Mouse (Mus musculus) midbrain, embryonic 12.5 days (tissue): ENCODE data around the gene AL732309.1. TPM values are rescaled to one million over a fixed set of nuclear protein-coding genes. Genes with fewer than 3 reads are reported as not detected.

Experiments
- ATAC-seq: fragments of 200-750 bp; cut with Nextera tagmentation; 2 replicates; pipeline ENCODE4 v1.8.0; 2017; ENCODE audit warnings: low read depth, moderate TSS enrichment, moderate library complexity; ENCODE audit not compliant: low FRiP score
- H3K27ac ChIP-seq: fragments of 300-500 bp; sonication (generic); replicated peaks from 2 replicates; pipeline ENCODE4 v1.5.1; 2016; ENCODE audit warnings: mild to moderate bottlenecking
- H3K27me3 ChIP-seq: fragments of 300-500 bp; sonication (generic); 2 replicates; pipeline ENCODE4 v1.6.1; 2016; ENCODE audit warnings: mild to moderate bottlenecking
- H3K36me3 ChIP-seq: fragments of 300-500 bp; sonication (generic); 2 replicates; pipeline ENCODE4 v1.6.1; 2016
- H3K4me1 ChIP-seq: fragments of 300-500 bp; sonication (generic); 2 replicates; pipeline ENCODE4 v1.6.1; 2016
- H3K4me2 ChIP-seq: fragments of 300-500 bp; sonication (generic); replicated peaks from 2 replicates; pipeline ENCODE4 v1.6.1; 2016; ENCODE audit warnings: mild to moderate bottlenecking, moderate library complexity
- H3K4me3 ChIP-seq: fragments of 300-500 bp; sonication (generic); 2 replicates; pipeline ENCODE4 v1.5.1; 2016; ENCODE audit warnings: mild to moderate bottlenecking
- H3K9ac ChIP-seq: fragments of 300-500 bp; sonication (generic); replicated peaks from 2 replicates; pipeline ENCODE4 v1.6.1; 2016; ENCODE audit warnings: mild to moderate bottlenecking, moderate library complexity
- H3K9me3 ChIP-seq: fragments of 300-500 bp; sonication (generic); 2 replicates; pipeline ENCODE4 v1.6.1; 2016; ENCODE audit warnings: mild to moderate bottlenecking
- WGBS: fragments of 180-500 bp; shearing (Covaris S2); methylation state at CpG from one replicate; pipeline ENCODE4 v1.1.7; 2016; 5-methylcytosine and 5-hydroxymethylcytosine counted together
- polyA plus RNA-seq: library from polyadenylated mRNA; unstranded; fragments of >200 nt; fragmentation: Nextera tagmentation; extraction: Ambion mirVana; gene quantifications from 2 replicates; pipeline ENCODE4 v1.2.1, GENCODE M21; 2016

Gene AL732309.1
- polyA plus RNA-seq, 1 experiment from 2014 or later: 5.1 TPM

DNA sequence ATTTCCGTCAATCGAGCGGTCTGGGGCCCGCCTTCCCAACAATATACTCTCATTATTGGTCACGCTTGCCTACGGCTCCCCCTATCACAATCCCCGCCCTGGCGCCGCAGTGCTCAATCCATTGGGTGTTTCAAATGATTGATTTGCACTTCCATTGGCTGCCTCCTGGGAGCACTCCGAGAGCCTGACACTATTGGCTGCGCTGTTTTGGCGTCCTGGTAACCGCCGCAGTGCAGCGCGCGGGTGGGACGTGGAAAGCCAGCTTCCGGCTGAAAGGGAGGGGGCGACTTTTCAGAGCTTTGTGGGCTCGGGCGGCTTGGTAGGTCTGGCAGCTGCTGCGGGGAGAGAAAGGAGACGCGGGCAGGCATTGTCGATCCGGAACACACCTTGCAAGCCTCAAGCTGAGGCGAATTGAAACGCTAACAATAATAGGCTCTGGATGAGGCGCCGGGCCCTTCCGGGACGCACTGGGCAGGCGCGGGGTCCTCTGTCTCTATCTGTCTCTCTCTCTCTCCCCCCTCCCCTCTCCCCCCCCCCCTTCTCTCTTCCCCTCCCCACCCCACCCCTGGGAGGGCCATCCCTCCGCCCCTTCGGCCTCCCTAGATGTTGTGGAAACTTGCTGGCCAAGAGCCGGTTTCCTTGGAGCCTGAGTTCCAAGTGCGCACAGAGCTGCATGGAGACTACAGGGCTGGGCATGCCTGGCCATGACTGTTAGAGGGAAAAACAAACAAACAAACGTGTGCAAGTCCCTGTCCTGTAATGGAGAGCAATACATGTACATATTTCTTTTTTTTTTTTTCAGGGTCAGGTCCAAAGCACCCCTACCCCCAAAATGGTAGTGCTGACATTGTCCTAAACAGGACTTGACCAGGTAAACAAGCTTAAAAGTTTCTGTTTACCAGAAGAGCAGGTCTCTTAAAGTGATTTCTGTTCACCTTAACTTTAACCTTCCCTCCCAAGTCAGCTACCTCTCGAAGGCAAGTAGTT, 21.6 kb downstream of the AL732309.1 start:
- H3K27me3 ChIP-seq: peaks cover 11% of the 10 kb centered on the region
- peak overlapping the region; percentile 97 for H3K27ac ChIP-seq
- peak overlapping the region; percentile 60 for H3K9ac ChIP-seq
- 2% methylated on average over 39 of the region's 41 CpGs for WGBS
- H3K36me3 ChIP-seq: peaks cover 12% of the 10 kb centered on the region
- peak overlapping the region; percentile 72 for H3K4me3 ChIP-seq
- H3K9me3 ChIP-seq: no peaks in the 10 kb centered on the region
- peak overlapping the region; percentile 52 for H3K4me2 ChIP-seq
- ATAC-seq: peak; percentile 97
- peaks cover 22% of the 10 kb centered on the region for H3K4me1 ChIP-seq

DNA sequence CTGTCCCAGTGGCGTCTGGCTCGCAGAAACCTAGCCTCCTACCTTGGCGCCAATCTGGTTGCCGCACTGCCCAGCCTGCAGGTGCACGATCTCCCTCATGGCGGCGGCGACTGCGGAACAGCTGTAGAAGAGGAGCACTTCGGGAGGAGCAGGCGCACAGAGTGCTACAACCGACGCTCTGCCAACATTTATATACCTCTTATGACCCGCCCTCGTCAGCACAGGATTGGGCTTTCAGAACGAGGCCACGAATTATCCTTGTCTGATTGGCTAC, 22.2 kb downstream of the AL732309.1 start, which contains the start of gene Tubb4b:
Gene Tubb4b, minus strand, starts transcription at position 211 of the 274 bp plus-strand sequence.
- no peaks in the 10 kb centered on the region for H3K9me3 ChIP-seq
- under 1% methylated on average over 17 of the region's 17 CpGs for WGBS
- ATAC-seq: no peak
- H3K27ac ChIP-seq: peak within 1 kb of the TSS; percentile 97
- H3K27me3 ChIP-seq: peaks cover 5% of the 10 kb centered on the region; the same call in 1 of the 2 replicates
- peaks cover 12% of the 10 kb centered on the region for H3K36me3 ChIP-seq
- H3K4me2 ChIP-seq: peak within 1 kb of the TSS; percentile 96
- H3K9ac ChIP-seq: peak within 1 kb of the TSS; percentile 81
- peaks cover 22% of the 10 kb centered on the region for H3K4me1 ChIP-seq
- H3K4me3 ChIP-seq: peak within 1 kb of the TSS; percentile 72

DNA sequence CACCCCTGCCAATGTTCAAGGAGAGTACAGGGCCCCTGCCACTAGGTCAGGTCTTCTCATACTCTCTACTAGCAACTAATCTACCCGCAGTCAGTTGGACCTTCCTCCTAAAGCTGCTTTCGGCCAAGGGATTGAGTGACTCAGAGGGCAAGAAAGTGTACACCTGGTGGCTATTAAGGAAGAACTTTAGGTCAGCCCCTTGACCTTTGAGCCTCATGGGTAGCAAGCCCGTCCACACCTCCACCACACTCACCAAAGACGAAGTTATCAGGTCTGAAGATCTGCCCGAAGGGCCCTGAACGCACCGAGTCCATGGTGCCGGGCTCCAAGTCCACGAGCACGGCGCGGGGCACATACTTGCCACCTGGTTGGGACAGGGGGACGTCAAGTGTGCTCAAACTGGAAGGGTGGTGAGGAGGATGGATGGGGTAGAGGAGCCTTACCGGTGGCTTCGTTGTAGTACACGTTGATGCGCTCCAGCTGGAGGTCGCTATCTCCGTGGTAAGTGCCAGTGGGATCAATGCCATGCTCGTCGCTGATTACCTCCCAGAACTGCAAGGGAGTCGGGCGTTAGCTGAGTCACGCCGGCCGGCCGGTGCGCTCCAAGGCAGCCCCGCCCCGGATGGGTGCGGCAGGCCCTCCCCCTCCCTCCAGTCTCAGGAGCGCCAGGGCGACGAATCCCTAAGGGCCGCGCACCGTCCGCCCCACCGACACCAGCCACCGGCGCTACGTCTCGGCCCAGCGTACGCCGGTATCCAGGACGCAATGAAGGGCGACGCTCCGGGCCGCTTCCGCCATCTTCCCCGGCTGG, 22.8 kb downstream of the AL732309.1 start:
- H3K4me2 ChIP-seq: peak overlapping the region; percentile 96
- H3K9ac ChIP-seq: peak overlapping the region; percentile 81
- H3K4me3 ChIP-seq: peak overlapping the region; percentile 72
- H3K27me3 ChIP-seq: no peaks in the 10 kb centered on the region
- peaks cover 20% of the 10 kb centered on the region for H3K4me1 ChIP-seq
- WGBS: 2% methylated on average over 52 of the region's 53 CpGs
- H3K27ac ChIP-seq: peak overlapping the region; percentile 89
- H3K36me3 ChIP-seq: peaks cover 12% of the 10 kb centered on the region
- ATAC-seq: peak; percentile 14
- no peaks in the 10 kb centered on the region for H3K9me3 ChIP-seq

DNA sequence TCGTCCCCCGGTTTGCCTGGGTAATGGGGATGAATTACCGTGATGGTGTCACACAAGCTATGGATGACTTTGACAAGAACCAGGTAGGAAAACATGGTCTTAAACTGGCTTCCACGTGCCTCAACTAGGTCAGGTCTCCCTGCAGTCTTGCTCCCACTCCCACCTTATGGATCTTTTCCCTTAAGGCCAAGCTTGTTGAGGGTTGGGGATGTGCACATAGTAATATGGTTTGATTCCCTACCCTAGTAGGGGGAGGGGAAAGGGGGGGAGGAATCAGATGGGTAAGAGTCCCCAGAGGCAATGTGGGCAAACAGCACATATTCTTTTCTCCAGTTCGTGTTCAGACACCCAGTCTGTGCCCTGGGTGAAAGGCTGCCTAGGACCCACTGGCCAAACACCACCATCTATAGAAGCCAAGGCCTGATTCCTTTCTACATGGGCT, 25.3 kb downstream of the AL732309.1 start:
- Histone ChIP-seq H3K9ac (no peak overlapping the region), H3K9me3 (no peaks in the 10 kb centered on the region), H3K27ac (no peak overlapping the region), H3K36me3 (peaks cover 12% of the 10 kb centered on the region), H3K4me1 (peaks cover 18% of the 10 kb centered on the region), H3K27me3 (no peaks in the 10 kb centered on the region), H3K4me3 (no peak overlapping the region), H3K4me2 (no peak overlapping the region)
- WGBS: 75% methylated on average over 5 of the region's 5 CpGs
- ATAC-seq: no peak

DNA sequence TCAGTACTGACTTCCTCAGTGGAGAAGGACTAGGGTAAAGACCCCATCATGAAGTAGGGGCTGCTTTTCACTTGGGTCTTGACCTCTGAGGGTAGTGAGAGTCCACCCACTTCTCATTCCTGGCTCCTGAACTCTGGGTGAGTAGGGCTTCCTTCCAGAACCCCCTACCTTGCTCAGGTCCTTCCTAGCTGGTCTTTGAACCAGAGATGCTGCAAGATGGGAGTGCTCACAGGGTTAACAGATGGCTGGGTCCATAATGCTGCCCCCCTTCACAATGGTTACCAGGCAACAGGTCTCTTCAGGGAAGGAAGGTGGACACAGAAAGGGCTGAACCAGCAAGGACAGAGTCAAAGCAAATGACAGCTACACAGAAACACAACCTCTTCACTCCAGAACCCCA, 28.2 kb downstream of the AL732309.1 start, which contains the start of gene Fam166a:
Gene Fam166a, plus strand, starts transcription at position 301 of the 400 bp plus-strand sequence.
- H3K9ac ChIP-seq: 0 out of 2 replicates have a peak within 1 kb of the TSS, but pooled peaks have one; percentile 20
- no peak within 1 kb of the TSS for H3K4me2 ChIP-seq
- H3K9me3 ChIP-seq: no peaks in the 10 kb centered on the region
- H3K4me3 ChIP-seq: no peak within 1 kb of the TSS
- no peak within 1 kb of the TSS for H3K27ac ChIP-seq
- H3K36me3 ChIP-seq: peaks cover 12% of the 10 kb centered on the region
- H3K27me3 ChIP-seq: peaks cover 9% of the 10 kb centered on the region
- no peak for ATAC-seq
- H3K4me1 ChIP-seq: peaks cover 6% of the 10 kb centered on the region

DNA sequence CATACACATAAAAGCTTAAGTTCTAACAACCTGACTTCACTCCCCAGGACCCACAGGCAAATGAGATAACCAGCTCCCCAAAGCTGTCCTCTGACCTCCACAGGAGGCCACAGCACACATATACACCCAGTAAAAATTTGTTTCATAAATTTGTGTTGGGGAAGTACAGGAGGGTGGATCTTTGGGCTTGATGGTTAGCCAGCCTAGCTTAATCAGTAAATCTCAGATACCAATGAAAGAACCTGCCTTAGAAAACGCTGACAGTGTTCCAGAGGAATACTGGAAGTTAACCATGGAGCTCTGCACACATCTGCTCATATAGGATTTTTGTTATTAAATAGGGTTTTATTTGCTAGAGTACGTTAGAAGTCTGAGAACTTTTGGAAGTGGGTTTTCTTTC, 29.0 kb downstream of the AL732309.1 start:
- Histone ChIP-seq H3K36me3 (peaks cover 12% of the 10 kb centered on the region), H3K27ac (no peak overlapping the region), H3K9me3 (no peaks in the 10 kb centered on the region), H3K9ac (no peak overlapping the region), H3K4me1 (no peaks in the 10 kb centered on the region; the same call in 1 of the 2 replicates), H3K4me3 (no peak overlapping the region), H3K27me3 (peaks cover 15% of the 10 kb centered on the region), H3K4me2 (no peak overlapping the region)
- no peak for ATAC-seq
- 64% methylated on average over 2 of the region's 2 CpGs for WGBS

DNA sequence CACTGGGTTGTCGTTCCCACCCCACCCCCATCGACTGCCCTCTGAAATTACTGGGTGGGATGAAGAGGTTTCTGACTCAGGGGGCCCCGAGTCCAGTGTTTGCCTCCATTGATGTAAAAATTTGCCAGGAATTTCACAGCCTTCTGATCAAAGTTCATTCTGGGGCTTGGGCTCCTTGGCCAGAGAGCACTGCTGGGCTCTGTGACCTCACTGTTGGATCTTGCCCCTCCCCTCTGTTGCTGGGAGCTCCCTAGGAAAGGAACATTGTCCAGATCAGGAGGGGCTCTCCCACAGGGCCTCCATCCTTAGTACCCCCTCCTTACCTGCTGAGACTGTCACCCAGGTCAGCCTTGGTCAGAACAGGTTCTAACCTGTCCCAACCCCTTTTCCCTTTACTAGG, 32.2 kb downstream of the AL732309.1 start, which contains the start of gene Stpg3:
Gene Stpg3, minus strand, starts transcription at position 194 of the 400 bp plus-strand sequence.
- peaks cover 18% of the 10 kb centered on the region for H3K4me1 ChIP-seq
- WGBS: 67% methylated on average over 3 of the region's 3 CpGs
- peaks cover 15% of the 10 kb centered on the region for H3K27me3 ChIP-seq

DNA sequence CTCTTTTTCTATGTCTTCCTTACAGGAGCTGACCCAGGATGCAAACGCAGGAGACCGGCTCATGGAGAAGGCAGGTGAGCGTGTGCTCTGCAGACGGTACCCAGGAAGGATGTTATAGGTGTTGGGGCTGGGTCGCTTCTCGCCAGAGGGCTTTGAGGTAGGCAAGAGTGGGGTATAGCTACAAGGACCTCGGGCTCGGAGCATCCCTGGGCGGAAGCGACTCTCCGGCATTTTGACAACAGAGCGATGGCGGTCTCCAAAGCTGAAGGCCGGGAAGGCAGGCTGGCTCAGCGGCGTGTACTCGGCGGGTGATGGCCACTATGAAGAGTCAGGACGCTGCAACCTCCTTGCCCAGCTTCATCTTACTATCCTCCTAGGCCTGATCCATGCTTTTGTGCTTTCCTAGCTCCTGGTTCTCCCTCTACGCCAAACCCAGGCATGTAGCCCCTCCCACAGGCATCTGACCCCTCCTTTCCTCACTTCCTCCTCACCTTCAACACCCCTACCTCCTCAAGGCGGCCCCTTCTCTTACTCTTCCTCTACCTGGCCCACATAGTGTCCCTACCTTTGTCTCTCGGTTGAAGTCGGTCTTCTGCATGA, 33.3 kb downstream of the AL732309.1 start:
- no peak overlapping the region for H3K4me2 ChIP-seq
- no peak for ATAC-seq
- peaks cover 22% of the 10 kb centered on the region for H3K4me1 ChIP-seq
- no peak overlapping the region for H3K4me3 ChIP-seq
- H3K27ac ChIP-seq: no peak overlapping the region
- H3K27me3 ChIP-seq: peaks cover 15% of the 10 kb centered on the region
- H3K9ac ChIP-seq: no peak overlapping the region
- 63% methylated on average over 23 of the region's 23 CpGs for WGBS
- no peaks in the 10 kb centered on the region for H3K9me3 ChIP-seq
- H3K36me3 ChIP-seq: peaks cover under 1% of the 10 kb centered on the region; the same call in 1 of the 2 replicates

More for the DNA sequence above, 32.2 kb downstream of the AL732309.1 start, which contains the start of gene Stpg3:
- no peaks in the 10 kb centered on the region for H3K9me3 ChIP-seq
- no peak within 1 kb of the TSS for H3K4me3 ChIP-seq
- H3K36me3 ChIP-seq: no peaks in the 10 kb centered on the region
- H3K4me2 ChIP-seq: no peak within 1 kb of the TSS
- ATAC-seq: no peak
- H3K9ac ChIP-seq: no peak within 1 kb of the TSS
- H3K27ac ChIP-seq: no peak within 1 kb of the TSS

DNA sequence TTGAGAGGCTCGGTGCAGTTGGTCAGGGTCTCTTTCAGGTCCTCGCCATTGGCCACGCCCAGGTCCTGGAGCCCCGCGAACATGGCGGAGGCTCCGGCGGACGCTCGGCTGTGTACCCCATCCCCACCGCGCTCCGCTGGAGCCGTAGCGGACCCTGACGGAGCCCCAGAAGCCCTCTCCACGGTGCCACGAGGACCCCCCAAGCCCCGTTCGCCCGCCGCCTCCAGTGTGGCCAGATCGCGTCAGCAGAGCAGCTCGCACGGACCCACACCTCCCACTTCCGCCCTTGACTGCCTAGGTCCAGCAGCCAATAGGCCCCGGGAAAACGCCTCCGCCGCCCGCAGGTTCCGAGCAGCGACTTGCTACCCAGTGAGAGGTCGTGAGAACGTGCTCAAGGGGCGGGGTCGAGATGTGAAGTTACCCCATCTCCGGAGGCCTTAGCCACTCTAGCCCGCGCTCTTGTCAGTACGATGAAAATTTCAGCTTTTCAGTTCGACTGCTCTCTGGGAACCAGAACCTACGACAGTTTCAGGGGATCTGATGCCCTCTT, 35.5 kb downstream of the AL732309.1 start, which contains the start of gene Nelfb:
Gene Nelfb, minus strand, starts transcription at position 369 of the 550 bp plus-strand sequence.
- WGBS: under 1% methylated on average over 44 of the region's 44 CpGs
- H3K27me3 ChIP-seq: peaks cover 13% of the 10 kb centered on the region
- peaks cover 22% of the 10 kb centered on the region for H3K4me1 ChIP-seq
- no peaks in the 10 kb centered on the region for H3K9me3 ChIP-seq
- peak within 1 kb of the TSS; percentile 89 for H3K9ac ChIP-seq
- H3K27ac ChIP-seq: peak within 1 kb of the TSS; percentile 87
- peaks cover 22% of the 10 kb centered on the region for H3K36me3 ChIP-seq
- peak within 1 kb of the TSS; percentile 90 for H3K4me3 ChIP-seq
- peak within 1 kb of the TSS; percentile 96 for H3K4me2 ChIP-seq
- peak; percentile 94 for ATAC-seq

DNA sequence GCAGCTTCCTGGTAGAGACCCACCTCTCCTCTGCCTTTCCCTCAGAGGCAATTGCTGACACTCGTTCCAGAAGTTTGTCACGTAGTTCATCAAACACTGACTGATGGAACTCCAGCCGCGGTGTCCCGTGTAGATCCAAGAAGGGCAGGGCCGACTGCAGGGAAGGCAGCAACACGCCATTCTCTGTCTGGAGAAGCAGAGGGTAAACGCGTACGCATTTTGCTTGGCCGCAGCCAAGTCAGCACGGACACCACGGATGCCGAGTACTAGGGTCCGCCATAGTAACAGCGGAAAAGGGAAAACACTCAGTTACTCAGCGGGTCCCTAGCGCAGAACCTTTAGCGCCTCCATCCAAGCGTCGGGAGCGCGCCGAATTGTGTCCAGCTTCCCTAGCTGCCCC, 36.0 kb downstream of the AL732309.1 start:
- ATAC-seq: no peak; the same call in 1 of the 2 replicates
- under 1% methylated on average over 24 of the region's 24 CpGs for WGBS

DNA sequence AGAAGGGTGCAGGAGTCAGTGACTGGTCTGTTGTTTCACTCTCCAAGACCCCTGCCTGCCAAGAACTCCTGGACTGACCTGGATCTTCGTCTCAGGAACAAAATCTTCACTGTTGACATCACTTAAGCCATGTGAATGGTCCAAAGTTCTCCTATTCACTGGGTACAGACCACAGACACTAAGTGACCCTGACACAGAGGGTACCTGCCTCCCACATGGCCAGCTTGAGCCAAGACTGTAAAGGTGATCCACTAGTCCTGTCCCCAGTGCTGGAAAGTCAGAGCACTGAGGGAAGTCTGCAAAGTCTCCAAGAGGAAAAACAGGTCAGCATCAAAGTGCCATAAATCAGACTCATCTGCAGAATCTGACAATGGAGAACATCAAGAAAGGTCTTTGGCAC, 39.1 kb downstream of the AL732309.1 start:
- no peaks in the 10 kb centered on the region for H3K27me3 ChIP-seq
- no peak overlapping the region for H3K9ac ChIP-seq
- peaks cover 58% of the 10 kb centered on the region for H3K36me3 ChIP-seq
- whole genome bisulfite sequencing: 88% methylated on average over 1 of the region's 1 CpGs
- no peak for ATAC-seq
- H3K27ac ChIP-seq: no peak overlapping the region
- no peaks in the 10 kb centered on the region for H3K9me3 ChIP-seq
- peaks cover 22% of the 10 kb centered on the region for H3K4me1 ChIP-seq
- no peak overlapping the region for H3K4me2 ChIP-seq
- H3K4me3 ChIP-seq: no peak overlapping the region

More for the DNA sequence above, 36.0 kb downstream of the AL732309.1 start:
- Histone ChIP-seq H3K27me3 (peaks cover 9% of the 10 kb centered on the region; the same call in 1 of the 2 replicates), H3K4me2 (peak overlapping the region; percentile 96), H3K27ac (peak overlapping the region; percentile 87), H3K9me3 (no peaks in the 10 kb centered on the region), H3K4me3 (peak overlapping the region; percentile 90), H3K4me1 (peaks cover 22% of the 10 kb centered on the region), H3K36me3 (peaks cover 27% of the 10 kb centered on the region), H3K9ac (peak overlapping the region; percentile 89)
